Mouse (Mus musculus) splenic B cell, adult 2 months (primary cell): ENCODE measurements at regions not wholly inside any gene's neighbourhood (a gene's known extent, or its start where the extent isn't known, plus 50 kb on each side); places are given as distances from the start of the nearest gene placed in this dataset.
"Not testable (repeated sequence)": the region's sequence is repeated elsewhere in the genome, so short reads cannot be mapped to it uniquely, and the experiment has no call there.

Experiments
- DNase-seq: peaks from one replicate; pipeline ENCODE4 v3.0.0-alpha.2; 2011; ENCODE audit warnings: low read depth, low spot score
- H3K27me3 ChIP-seq: 2 replicates; pipeline ENCODE4 v1.6.1; 2012; ENCODE audit warnings: mild to moderate bottlenecking, low read length, moderate library complexity, mixed read lengths; ENCODE audit not compliant: control insufficient read depth, poor library complexity, insufficient read depth, severe bottlenecking
- H3K36me3 ChIP-seq: 2 replicates; pipeline ENCODE4 v1.6.1; 2012; ENCODE audit warnings: mild to moderate bottlenecking, low read length, moderate library complexity, mixed read lengths; ENCODE audit not compliant: control insufficient read depth, poor library complexity, insufficient read depth, severe bottlenecking

DNA sequence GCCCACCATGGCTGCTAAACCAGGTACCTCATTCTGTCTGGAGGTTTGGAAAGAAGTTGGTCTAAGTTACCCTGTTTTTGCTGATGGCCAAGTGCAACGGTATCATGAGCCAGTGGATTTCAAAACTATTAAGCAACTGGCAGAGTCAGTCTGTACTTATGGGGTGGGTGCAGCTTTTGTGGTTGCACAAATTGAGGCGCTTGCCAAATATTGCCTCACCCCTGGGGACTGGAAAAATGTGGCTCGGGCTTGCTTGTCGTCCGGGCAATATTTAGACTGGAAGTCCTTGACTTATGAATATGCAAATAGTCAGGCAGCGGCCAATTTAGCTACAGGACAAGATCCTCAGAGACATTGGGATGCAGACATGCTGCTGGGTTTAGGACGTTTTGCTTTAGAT, 110.2 kb downstream of the Olfr164 start:
- no peaks in the 10 kb centered on the region for H3K27me3 ChIP-seq
- DNase-seq: no peak
- peaks cover 8% of the 10 kb centered on the region; the same call in 1 of the 2 replicates for H3K36me3 ChIP-seq

- Histone ChIP-seq H3K36me3 (peaks cover 14% of the 10 kb centered on the region), H3K27me3 (no peaks in the 10 kb centered on the region)
- no peak for DNase-seq
These were observed 112.9 kb downstream of the Olfr164 start for GRCm38 (mm10) chr16:19200977-19201376.

DNA sequence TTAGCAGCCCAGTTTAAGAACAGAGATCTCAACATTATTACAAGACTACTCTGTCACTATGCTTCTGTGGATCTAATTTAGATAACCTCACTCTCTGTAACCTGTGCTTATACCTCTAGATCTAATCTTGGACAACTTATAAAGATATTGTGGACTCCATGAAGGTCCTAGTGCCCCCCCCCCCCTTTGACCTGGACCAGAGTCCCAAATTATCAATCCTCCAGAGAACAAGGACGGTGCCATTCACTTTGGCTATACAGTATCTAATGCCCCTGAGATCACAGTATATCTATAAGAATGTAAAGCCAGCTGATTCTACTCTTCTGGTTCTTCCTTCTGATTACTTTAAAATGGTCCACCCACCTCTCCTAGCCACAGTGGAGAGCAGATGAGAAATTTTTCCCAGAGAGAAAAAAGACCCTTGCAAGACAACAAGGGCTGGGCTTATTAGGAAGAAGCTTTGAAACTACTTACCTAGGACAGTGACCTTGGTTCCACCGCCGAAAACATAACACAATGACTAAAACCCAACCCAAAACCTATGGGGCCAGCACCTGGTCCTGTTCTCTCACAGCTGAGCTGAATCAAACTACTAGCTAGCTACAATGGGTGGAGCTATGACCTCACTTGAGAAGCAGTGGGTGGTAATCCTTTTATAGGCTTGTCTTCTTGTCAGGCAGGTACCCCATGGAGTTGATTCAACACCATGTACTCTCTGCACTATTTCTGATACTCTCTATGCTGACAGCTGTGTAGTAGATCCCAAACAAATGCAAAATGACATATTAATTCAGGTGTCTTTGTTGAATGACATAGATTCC, 113.9 kb downstream of the Olfr164 start:
- H3K36me3 ChIP-seq: peaks cover 14% of the 10 kb centered on the region
- DNase-seq: peak; percentile 61

GRCm38 (mm10) chr16:19198539-19199385, 115.1 kb downstream of the Olfr164 start:
- Histone ChIP-seq H3K36me3 (peaks cover 12% of the 10 kb centered on the region), H3K27me3 (no peaks in the 10 kb centered on the region)
- no peak for DNase-seq

More for the DNA sequence above, 113.9 kb downstream of the Olfr164 start:
- no peaks in the 10 kb centered on the region for H3K27me3 ChIP-seq

DNA sequence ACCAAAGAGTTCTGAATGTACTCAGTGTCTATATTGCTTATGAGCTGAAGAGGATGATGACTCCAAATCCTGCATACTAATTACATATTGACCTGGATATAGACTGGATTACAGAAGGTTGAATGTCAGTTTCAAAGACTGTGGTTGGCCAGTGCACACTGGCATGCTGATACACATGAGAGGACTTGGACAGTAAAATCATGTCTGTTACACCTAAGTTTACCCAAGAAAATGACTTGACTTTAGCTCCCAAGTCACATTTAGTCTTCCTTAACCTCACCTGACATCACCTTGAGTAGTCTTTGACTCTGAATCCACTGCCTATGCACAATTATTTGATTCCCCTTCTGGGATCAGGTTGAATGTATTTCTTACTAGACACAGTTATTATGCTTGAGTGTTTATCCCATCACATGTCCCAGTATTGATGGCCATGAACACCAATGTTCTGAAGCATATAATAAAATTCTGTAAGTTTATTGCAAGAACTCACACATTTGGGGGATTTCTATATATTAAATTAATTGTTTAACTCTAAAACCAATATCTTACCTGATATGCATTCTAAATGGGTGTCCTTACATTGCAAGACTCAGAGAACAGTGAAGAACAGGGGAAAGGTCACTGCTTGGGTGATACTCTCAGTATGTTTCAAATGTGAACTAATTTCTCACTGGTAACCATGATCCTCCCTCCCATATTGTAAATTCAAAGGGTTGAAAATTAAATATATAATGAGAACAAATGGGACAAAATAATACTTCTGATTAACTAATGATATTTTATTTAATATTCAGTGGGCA, 116.0 kb downstream of the Olfr164 start:
- H3K27me3 ChIP-seq: no peaks in the 10 kb centered on the region
- DNase-seq: no peak
- H3K36me3 ChIP-seq: peaks cover 12% of the 10 kb centered on the region

GRCm38 (mm10) chr16:19185434-19186256, 128.2 kb downstream of the Olfr164 start:
- H3K27me3 ChIP-seq: no peaks in the 10 kb centered on the region
- H3K36me3 ChIP-seq: no peaks in the 10 kb centered on the region
- peak; percentile 36 for DNase-seq

- H3K36me3 ChIP-seq: no peaks in the 10 kb centered on the region
- no peaks in the 10 kb centered on the region for H3K27me3 ChIP-seq
- DNase-seq: peak; percentile 91
These were observed 134.5 kb downstream of the Olfr164 start for GRCm38 (mm10) chr16:19179214-19180010.

DNA sequence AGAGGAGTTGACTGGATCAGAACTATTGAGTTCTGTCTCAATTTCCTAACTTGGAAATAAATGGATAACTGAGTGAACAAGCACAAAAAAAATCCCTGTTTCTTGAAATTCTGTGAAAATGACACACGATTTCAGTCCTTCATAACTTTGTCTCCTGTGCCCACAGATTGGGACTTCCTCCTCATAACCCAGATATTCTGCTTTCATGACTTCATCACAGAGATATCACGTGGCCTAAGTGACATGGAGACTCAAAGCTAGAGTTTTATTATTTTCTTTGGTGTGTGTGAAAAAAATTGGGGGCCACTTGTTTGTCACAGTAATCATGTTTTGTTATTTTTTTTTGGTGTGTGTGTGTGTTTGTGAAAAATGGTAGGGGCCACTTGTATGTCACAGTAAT, 160.8 kb downstream of the Olfr164 start:
- no peaks in the 10 kb centered on the region for H3K27me3 ChIP-seq
- peak; percentile 76 for DNase-seq
- H3K36me3 ChIP-seq: no peaks in the 10 kb centered on the region

GRCm38 (mm10) chr16:19152465-19152864, 161.4 kb downstream of the Olfr164 start:
- not testable (repeated sequence) for H3K27me3 ChIP-seq, H3K36me3 ChIP-seq
- DNase-seq: peak; percentile 89

DNA sequence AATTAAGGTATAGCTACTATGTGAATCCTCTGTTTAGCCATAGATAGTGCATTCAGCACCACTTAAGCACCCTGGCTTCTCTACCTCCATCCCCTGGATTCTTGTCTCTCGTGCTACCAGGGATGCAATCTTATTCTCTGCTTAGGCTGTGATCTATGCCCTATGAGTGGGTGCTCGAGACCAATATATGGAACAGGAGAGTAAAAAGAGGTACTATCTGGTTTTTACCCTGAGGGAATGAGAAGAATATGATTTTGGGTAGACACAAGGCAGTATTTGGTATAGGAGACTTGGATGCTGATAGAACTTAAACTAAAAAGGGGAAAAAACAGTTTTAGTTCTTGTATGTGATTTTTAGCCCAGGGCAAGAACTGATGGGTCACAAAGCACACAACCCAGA, 162.8 kb downstream of the Olfr164 start:
- no peaks in the 10 kb centered on the region for H3K36me3 ChIP-seq
- no peak for DNase-seq
- no peaks in the 10 kb centered on the region for H3K27me3 ChIP-seq

DNA sequence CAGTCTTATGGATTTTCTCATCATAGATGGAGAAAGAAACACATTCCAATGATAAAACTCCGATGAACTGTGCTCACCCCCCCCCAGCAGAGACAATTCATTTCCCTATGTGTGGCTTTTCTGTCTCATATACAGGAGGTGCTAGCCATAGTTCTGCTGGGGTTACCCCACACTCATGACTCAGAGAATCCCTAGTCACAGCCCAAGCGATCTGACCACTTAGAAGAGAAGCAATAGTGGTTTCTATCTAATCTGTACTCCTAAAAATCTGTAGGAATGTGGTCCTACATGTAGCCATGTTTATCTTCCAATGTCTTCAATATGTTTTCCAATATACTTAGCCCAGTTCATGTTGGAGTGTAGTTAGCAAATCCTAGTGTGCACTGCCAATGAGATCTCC, 163.3 kb downstream of the Olfr164 start:
- H3K27me3 ChIP-seq: no peaks in the 10 kb centered on the region
- no peak for DNase-seq

GRCm38 (mm10) chr16:19146290-19146983, 167.4 kb downstream of the Olfr164 start:
- Histone ChIP-seq H3K36me3 (no peaks in the 10 kb centered on the region), H3K27me3 (no peaks in the 10 kb centered on the region)
- peak; percentile 88 for DNase-seq

More for the DNA sequence above, 163.3 kb downstream of the Olfr164 start:
- no peaks in the 10 kb centered on the region for H3K36me3 ChIP-seq
